Mouse (Mus musculus): ENCODE measurements around the gene Bbs4. TPM values are rescaled to one million over a fixed set of nuclear protein-coding genes. Genes with fewer than 3 reads are reported as not detected.
A peak's percentile ranks its signal among the peaks of the same experiment; 100 is the strongest.

The Bbs4 gene
- polyA plus RNA-seq, 1 experiment from 2014 or later = 9.6 TPM

DNA sequence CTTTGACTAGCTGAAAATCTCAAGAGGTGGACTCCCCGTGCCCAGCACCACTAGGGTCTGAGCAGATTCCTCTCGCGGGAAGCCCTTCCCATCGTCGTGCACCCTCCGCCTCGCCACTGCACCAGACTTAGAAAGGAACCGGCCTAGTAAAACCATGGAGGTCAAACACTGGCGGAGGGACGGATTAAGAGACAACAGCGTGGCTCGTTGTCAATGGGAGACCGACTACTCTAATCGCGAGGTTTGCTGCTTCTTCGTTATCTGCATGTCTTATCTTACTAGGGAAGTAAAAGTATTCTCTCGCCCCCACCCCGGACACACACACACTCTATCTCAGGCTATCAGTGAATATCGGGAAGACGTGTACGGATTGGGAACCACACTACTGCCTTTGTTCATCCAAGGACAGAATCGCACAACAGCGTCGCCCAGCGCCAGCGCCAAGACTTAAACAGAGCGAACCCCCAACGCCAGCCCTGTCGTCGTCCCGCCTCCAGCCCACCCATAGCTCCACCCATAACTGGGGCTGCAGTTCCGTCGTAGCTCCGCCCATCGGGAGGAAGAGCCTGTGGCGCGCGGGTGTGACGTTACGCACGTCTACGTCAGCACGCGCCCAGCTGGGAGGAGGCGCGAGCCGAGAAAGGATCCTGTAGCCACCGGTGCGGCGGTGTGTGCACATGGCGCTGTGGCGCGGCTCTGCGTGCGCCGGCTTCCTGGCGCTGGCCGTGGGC is 62.2 kb downstream of the Bbs4 start, which contains the start of gene Adpgk:
Gene Adpgk (plus strand): TSS at position 602 of the 731 bp plus-strand sequence.
- peak within 1 kb of the TSS; percentile 87 for H3K27ac ChIP-seq
- H3K27me3 ChIP-seq (replicated peaks) = no peaks in the 10 kb centered on the region
- peak; percentile 99 for ATAC-seq
- peak within 1 kb of the TSS; percentile 74 for H3K4me2 ChIP-seq (replicated peaks)
- 1% methylated on average over 58 of the region's 58 CpGs for WGBS
- H3K9me3 ChIP-seq = no peaks in the 10 kb centered on the region
- no peaks in the 10 kb centered on the region for H3K36me3 ChIP-seq
- H3K9ac ChIP-seq = peak within 1 kb of the TSS; percentile 86
- peak within 1 kb of the TSS; percentile 99 for H3K4me3 ChIP-seq (replicated peaks)
- H3K4me1 ChIP-seq (replicated peaks) = peaks cover 9% of the 10 kb centered on the region; the same call in 1 of the 2 replicates

GRCm38 (mm10) chr9:59289529-59290115 is 63.7 kb downstream of the Bbs4 start:
- Histone ChIP-seq H3K27me3 (replicated peaks) (no peaks in the 10 kb centered on the region), H3K9me3 (no peaks in the 10 kb centered on the region), H3K36me3 (no peaks in the 10 kb centered on the region), H3K4me2 (replicated peaks) (no peak overlapping the region), H3K27ac (no peak overlapping the region), H3K4me1 (replicated peaks) (peaks cover 9% of the 10 kb centered on the region; the same call in 1 of the 2 replicates), H3K4me3 (replicated peaks) (no peak overlapping the region), H3K9ac (no peak overlapping the region)
- ATAC-seq = no peak
- WGBS = 58% methylated on average over 6 of the region's 6 CpGs

DNA sequence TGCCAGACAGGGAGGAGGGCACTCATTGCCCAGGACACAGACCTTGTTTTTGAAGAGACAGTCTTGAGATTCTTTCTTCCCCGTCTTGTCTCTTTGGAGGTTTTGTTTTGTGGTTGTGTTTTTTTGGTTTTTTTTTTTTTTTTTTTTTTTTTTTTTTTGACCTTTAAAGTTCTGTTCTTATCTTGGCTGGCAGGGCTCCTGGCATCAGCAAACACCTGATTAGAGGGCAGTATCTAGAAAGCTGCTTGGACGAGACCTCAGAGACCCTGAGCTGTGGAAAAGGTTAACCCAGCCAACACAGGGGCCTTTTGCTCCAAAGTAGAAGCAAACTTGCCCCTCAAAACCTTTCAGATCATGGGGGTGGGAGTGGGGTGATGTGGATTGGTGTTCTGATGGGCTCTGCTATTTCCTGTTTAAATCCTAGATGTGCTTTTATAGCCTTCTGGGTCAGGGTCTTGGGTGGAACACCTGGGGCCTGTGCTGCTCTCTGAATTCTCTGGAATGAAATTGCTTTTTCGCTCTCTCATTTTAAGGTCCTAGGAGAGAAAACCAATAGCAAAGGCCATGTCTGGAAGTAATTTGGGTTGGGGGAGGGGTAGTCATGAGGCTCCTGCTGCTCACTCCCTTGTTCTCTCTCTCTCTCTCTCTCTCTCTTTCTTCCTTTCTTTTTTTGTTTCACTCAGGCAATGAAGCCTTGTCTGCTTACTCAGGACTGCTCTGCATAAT is 64.5 kb downstream of the Bbs4 start:
- H3K4me3 ChIP-seq (replicated peaks) = no peak overlapping the region
- ATAC-seq = no peak
- H3K36me3 ChIP-seq = no peaks in the 10 kb centered on the region
- no peak overlapping the region for H3K4me2 ChIP-seq (replicated peaks)
- no peak overlapping the region for H3K9ac ChIP-seq
- WGBS = 80% methylated on average over 3 of the region's 3 CpGs
- peaks cover 9% of the 10 kb centered on the region; the same call in 1 of the 2 replicates for H3K4me1 ChIP-seq (replicated peaks)
- no peaks in the 10 kb centered on the region for H3K27me3 ChIP-seq (replicated peaks)
- no peaks in the 10 kb centered on the region for H3K9me3 ChIP-seq
- H3K27ac ChIP-seq = no peak overlapping the region

DNA sequence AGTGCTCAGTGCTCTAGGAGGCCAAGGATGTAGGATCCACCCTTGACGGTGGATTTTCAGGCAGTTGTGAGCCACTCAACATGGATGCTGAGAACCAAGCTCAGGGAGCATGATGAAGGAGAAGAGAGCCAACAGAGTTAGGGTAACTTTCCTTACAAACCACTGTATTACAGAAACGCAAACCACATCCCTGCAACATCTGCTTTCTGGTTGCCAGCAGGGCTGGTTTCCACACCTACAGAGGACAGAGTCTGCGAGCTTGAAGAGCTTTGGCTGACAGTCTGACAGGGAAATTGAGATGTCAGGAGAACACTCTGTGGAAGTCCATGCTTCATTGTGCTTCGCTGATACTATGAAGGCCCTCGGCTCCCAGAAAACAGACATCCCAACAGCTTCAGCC is 65.2 kb downstream of the Bbs4 start:
- H3K36me3 ChIP-seq = no peaks in the 10 kb centered on the region
- no peak for ATAC-seq
- no peak overlapping the region for H3K4me3 ChIP-seq (replicated peaks)
- no peak overlapping the region for H3K27ac ChIP-seq
- whole genome bisulfite sequencing = 84% methylated on average over 5 of the region's 5 CpGs
- H3K27me3 ChIP-seq (replicated peaks) = no peaks in the 10 kb centered on the region
- no peak overlapping the region for H3K9ac ChIP-seq
- H3K4me1 ChIP-seq (replicated peaks) = peaks cover 9% of the 10 kb centered on the region; the same call in 1 of the 2 replicates
- H3K9me3 ChIP-seq = no peaks in the 10 kb centered on the region
- no peak overlapping the region for H3K4me2 ChIP-seq (replicated peaks)

DNA sequence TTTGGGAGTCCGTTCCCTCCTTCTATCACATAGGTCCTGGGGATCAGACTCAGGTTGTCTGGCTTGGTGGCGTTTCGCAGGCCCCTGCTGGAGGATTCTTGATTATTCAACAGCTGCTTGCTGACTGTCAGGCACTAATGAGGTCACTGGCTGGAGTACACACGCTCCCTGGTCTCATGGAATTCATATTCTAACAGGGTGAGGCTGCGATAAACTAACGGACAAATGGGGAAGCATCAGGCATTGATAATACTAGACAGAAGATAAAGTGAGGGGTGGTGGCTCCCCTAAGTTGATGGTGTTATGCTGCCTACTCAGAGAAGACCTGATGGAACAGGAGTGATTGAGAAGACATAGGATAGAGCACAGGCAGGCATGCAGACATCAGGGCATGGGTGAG is 67.7 kb downstream of the Bbs4 start:
- Histone ChIP-seq H3K27ac (no peak overlapping the region), H3K4me2 (replicated peaks) (no peak overlapping the region), H3K27me3 (replicated peaks) (no peaks in the 10 kb centered on the region), H3K9me3 (no peaks in the 10 kb centered on the region), H3K4me3 (replicated peaks) (no peak overlapping the region), H3K9ac (no peak overlapping the region), H3K36me3 (no peaks in the 10 kb centered on the region), H3K4me1 (replicated peaks) (peaks cover 7% of the 10 kb centered on the region)
- WGBS = 79% methylated on average over 6 of the region's 6 CpGs
- no peak for ATAC-seq

DNA sequence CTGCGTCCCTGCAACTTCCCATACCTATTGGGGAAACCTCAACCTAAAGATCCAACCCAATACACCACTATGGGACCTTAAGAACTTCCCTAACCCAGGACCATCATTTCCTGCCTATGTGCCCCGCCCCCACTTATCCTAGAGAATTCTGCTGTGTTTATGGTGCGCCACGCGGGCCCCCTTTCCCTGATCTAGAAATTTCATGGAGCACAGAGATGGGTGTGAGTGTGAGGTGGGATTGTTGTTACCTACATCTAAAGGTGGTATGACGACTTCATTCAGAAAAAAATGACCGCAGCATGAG is 70.7 kb downstream of the Bbs4 start:
- no peaks in the 10 kb centered on the region for H3K27me3 ChIP-seq (replicated peaks)
- H3K27ac ChIP-seq = no peak overlapping the region
- peaks cover 7% of the 10 kb centered on the region for H3K4me1 ChIP-seq (replicated peaks)
- ATAC-seq = no peak; the same call in 1 of the 2 replicates
- H3K9me3 ChIP-seq = no peaks in the 10 kb centered on the region
- peak overlapping the region; percentile 46 for H3K4me2 ChIP-seq (replicated peaks)
- no peak overlapping the region for H3K4me3 ChIP-seq (replicated peaks)
- whole genome bisulfite sequencing = 46% methylated on average over 7 of the region's 7 CpGs
- no peaks in the 10 kb centered on the region for H3K36me3 ChIP-seq
- no peak overlapping the region for H3K9ac ChIP-seq

DNA sequence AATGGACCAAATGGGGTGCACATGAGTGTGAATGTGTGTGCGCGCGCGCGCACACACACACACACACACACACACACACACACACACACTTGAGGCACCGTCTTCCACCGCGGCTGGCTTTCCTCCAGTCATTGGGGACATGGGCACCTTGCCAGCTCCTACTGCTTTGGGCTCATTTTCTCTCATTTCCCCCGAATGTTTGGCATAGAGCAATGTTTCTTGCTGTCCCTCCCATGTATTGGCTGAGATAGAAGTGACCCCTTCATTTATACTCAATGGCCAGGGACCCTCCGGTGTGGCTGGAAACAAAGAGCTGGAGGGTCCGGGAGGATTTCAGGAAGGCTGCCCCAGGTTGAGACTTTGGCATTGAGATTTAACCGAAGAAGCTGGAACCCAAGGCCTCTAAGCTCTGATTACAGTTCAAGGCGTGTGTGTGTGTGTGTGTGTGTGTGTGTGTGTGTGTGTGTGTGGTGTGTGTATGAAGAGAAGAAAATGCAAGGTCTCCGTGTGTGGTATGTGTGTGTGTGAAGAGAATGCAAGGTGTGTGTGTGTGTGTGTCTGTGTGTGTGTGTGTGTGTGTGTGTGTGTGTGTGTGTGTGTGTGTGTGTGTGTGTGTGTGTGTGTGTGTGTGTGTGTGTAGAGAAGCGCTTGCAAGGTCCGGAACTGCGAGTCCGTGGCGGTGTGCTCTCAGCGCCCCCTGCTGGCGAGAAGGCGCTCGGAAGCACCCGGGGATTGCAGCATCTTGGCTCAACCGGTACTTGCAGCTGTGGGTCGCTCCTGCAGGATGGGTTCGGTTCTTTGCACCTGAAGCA is 71.2 kb downstream of the Bbs4 start:
- Histone ChIP-seq H3K4me3 (replicated peaks) (no peak overlapping the region), H3K9me3 (no peaks in the 10 kb centered on the region), H3K36me3 (no peaks in the 10 kb centered on the region), H3K27me3 (replicated peaks) (no peaks in the 10 kb centered on the region), H3K27ac (no peak overlapping the region), H3K4me2 (replicated peaks) (peak overlapping the region; percentile 46), H3K9ac (no peak overlapping the region), H3K4me1 (replicated peaks) (peaks cover 7% of the 10 kb centered on the region)
- peak; percentile 61; the same call in 1 of the 2 replicates for ATAC-seq
- WGBS = 38% methylated on average over 23 of the region's 27 CpGs

- H3K27me3 ChIP-seq (replicated peaks) = no peaks in the 10 kb centered on the region
- ATAC-seq = no peak
- no peak overlapping the region for H3K4me3 ChIP-seq (replicated peaks)
- no peaks in the 10 kb centered on the region for H3K9me3 ChIP-seq
- WGBS = 93% methylated on average over 5 of the region's 5 CpGs
- H3K36me3 ChIP-seq = no peaks in the 10 kb centered on the region
- no peak overlapping the region for H3K27ac ChIP-seq
- peaks cover 7% of the 10 kb centered on the region for H3K4me1 ChIP-seq (replicated peaks)
- H3K9ac ChIP-seq = no peak overlapping the region
- H3K4me2 ChIP-seq (replicated peaks) = no peak overlapping the region
Measured at GRCm38 (mm10) chr9:59280888-59281287, 72.4 kb downstream of the Bbs4 start.

DNA sequence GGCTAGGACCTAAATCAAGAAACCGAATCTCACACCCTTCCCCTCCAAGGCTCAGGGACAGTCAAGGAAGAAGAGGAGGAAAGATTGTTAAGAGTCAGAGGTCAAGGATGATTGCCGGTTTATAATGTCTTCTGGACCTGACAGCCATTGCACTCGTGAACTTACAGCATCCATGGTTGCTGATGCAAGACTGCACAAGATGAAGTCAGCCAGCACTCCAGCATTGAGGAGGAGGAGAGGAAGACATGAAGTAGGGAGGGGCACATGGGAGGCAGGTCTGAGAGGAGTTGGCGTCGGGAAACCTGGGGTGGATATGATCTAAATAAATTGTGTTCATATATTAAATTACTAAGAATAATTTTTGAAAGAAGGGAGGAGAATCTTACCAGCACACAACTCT is 74.6 kb downstream of the Bbs4 start:
- no peak for ATAC-seq
- H3K27ac ChIP-seq = no peak overlapping the region
- WGBS = 38% methylated on average over 5 of the region's 5 CpGs
- H3K4me2 ChIP-seq (replicated peaks) = no peak overlapping the region
- H3K9me3 ChIP-seq = no peaks in the 10 kb centered on the region
- H3K36me3 ChIP-seq = no peaks in the 10 kb centered on the region
- H3K4me1 ChIP-seq (replicated peaks) = peaks cover 7% of the 10 kb centered on the region
- no peak overlapping the region for H3K4me3 ChIP-seq (replicated peaks)
- H3K27me3 ChIP-seq (replicated peaks) = no peaks in the 10 kb centered on the region
- no peak overlapping the region for H3K9ac ChIP-seq

DNA sequence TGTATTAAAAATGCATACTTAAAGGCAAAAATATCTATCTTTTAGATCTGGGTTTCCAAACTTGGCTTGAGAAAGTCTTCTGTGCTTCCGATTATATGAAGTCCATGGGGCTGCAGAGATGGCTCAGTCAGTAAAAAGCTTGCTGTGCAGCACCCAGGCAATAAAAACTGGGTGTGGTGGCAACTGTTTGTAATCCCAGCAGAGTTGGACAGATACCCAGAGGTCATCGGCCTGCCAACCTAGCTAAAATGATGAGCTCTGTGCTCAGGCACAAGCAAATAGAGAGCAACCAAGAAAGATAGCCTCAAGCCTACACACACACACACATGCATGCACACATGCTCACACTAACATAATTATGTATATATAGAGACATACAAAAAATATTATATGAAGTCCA is 75.1 kb downstream of the Bbs4 start:
- no peaks in the 10 kb centered on the region for H3K9me3 ChIP-seq
- no peak overlapping the region for H3K4me3 ChIP-seq (replicated peaks)
- no peaks in the 10 kb centered on the region for H3K27me3 ChIP-seq (replicated peaks)
- 78% methylated on average over 2 of the region's 2 CpGs for WGBS
- no peak overlapping the region for H3K27ac ChIP-seq
- H3K4me2 ChIP-seq (replicated peaks) = no peak overlapping the region
- H3K36me3 ChIP-seq = no peaks in the 10 kb centered on the region
- H3K4me1 ChIP-seq (replicated peaks) = peaks cover 7% of the 10 kb centered on the region
- no peak overlapping the region for H3K9ac ChIP-seq
- ATAC-seq = peak; percentile 25; the same call in 1 of the 2 replicates

DNA sequence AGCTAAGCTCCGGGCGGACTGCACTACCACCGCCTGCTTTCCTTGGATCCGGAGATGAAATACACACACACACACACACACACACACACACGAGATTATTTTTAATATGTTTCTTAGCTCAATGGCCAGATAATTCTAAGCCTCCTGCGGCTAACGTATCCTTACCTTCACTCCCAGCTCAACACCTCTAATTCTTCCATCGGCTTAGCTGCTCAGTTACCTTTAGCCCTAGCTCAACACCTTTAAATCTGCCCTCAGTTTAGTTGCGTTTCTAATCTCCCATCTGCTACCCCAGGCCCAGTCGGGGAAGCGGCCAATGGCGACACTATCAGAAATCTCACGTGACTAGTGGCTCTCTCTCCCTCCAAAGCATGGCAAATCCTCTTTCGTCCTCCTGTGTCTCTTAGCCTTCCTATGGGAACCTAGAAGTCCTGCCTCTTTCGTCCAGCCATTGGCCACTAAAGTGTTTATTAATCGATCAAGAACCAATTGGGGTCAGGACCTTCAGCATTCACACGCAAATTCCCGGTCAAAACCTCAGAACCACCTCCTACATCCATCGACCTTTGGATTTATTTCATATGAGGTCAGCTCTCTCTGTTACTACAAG is 78.4 kb downstream of the Bbs4 start:
- Histone ChIP-seq H3K4me2 (replicated peaks) (no peak overlapping the region), H3K9me3 (no peaks in the 10 kb centered on the region), H3K27ac (no peak overlapping the region), H3K9ac (no peak overlapping the region), H3K4me3 (replicated peaks) (no peak overlapping the region), H3K27me3 (replicated peaks) (no peaks in the 10 kb centered on the region), H3K4me1 (replicated peaks) (0 out of 2 replicates have a peak, but pooled peaks cover 9% of the 10 kb centered on the region), H3K36me3 (no peaks in the 10 kb centered on the region)
- no peak for ATAC-seq
- WGBS = 87% methylated on average over 19 of the region's 19 CpGs

DNA sequence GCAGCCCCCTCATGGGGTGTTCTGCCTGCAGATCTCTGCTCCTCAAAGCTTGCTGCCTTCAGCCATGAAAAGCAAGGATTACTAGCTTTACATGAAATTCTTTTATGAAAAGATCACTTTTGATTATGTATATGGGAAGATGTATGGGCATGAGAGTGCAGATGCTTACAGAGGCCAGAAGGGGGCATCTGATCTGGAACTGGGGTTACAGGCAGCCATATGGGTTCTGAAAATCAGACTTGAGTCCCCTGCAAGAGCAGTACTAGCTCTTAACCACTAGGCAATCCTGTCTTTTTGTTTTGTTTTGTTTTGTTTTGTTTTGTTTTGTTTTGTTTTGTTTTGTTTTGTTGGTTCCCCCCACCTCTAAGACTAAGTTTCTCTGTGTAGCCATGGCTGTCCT is 80.1 kb downstream of the Bbs4 start:
- no peak overlapping the region for H3K27ac ChIP-seq
- no peaks in the 10 kb centered on the region for H3K9me3 ChIP-seq
- H3K9ac ChIP-seq = no peak overlapping the region
- no peaks in the 10 kb centered on the region for H3K27me3 ChIP-seq (replicated peaks)
- 0 out of 2 replicates have a peak, but pooled peaks cover 12% of the 10 kb centered on the region for H3K4me1 ChIP-seq (replicated peaks)
- H3K4me2 ChIP-seq (replicated peaks) = no peak overlapping the region
- ATAC-seq = no peak
- no peak overlapping the region for H3K4me3 ChIP-seq (replicated peaks)
- no peaks in the 10 kb centered on the region for H3K36me3 ChIP-seq
